Mouse (Mus musculus) adrenal gland, postnatal 25 days (tissue): Measurements from ENCODE around the gene Actr3. TPM values are rescaled to one million over a fixed set of nuclear protein-coding genes. Genes with fewer than 3 reads are reported as not detected.

Experiments
- DNase-seq: peaks from one replicate; pipeline ENCODE4 v3.0.0; 2021; ENCODE audit warnings: mixed read lengths
- total RNA-seq: library from RNA; stranded (reverse); gene quantifications from 2 replicates; pipeline ENCODE4 v1.2.3, GENCODE M21; 2021

The Actr3 gene
- total RNA-seq, 1 experiment from 2014 or later: 164 TPM

GRCm38 (mm10) chr1:125351416-125352037, 84.0 kb downstream of the Actr3 start:
- DNase-seq: no peak

GRCm38 (mm10) chr1:125350843-125351242, 84.7 kb downstream of the Actr3 start:
- no peak for DNase-seq

GRCm38 (mm10) chr1:125345854-125346253, 89.7 kb downstream of the Actr3 start:
- no peak for DNase-seq

GRCm38 (mm10) chr1:125345448-125345847, 90.1 kb downstream of the Actr3 start:
- DNase-seq: no peak

- DNase-seq: no peak
These were observed 92.4 kb downstream of the Actr3 start for GRCm38 (mm10) chr1:125343105-125343504.

Other genes starting within 250 kb of the Actr3 start
- 41.3 and 56.2 TPM in 2 replicates for gene Slc35f5, start 124.9 kb upstream of the Actr3 start, total RNA-seq
- 0.12 TPM in 1 of 2 replicates, not detected in the other for gene Gpr39, start 241.3 kb upstream of the Actr3 start, total RNA-seq